Mouse (Mus musculus) ES-Bruce4 (cell line): ENCODE data around the gene Kif11.

Experiments
- CTCF ChIP-seq: IDR thresholded peaks from one replicate; pipeline ENCODE4 v1.8.1; 2011; ENCODE audit warnings: low read depth, low read length
- EP300 ChIP-seq: IDR thresholded peaks from 2 replicates; pipeline ENCODE4 v1.6.1; 2011; ENCODE audit warnings: low read depth, low read length; ENCODE audit not compliant: insufficient read depth
- POLR2A ChIP-seq: IDR thresholded peaks from one replicate; pipeline ENCODE4 v1.8.1; 2011; ENCODE audit warnings: low read length; ENCODE audit not compliant: insufficient read depth

- TF ChIP-seq CTCF (no peak), POLR2A (no peak), EP300 (no peak)
Measured at GRCm38 (mm10) chr19:37466978-37467377, 90.8 kb downstream of the Kif11 start.
